Mouse (Mus musculus): ENCODE measurements around the gene Zdhhc22. TPM values are rescaled to one million over a fixed set of nuclear protein-coding genes. Genes with fewer than 3 reads are reported as not detected.

Zdhhc22 gene
- polyA plus RNA-seq, 1 experiment from 2014 or later: 0.05 TPM

GRCm38 (mm10) chr12:86938571-86938970, 51.7 kb downstream of the Zdhhc22 start:
- DNase-seq (ENCODE audit: low spot score): no peak
- WGBS: 73% methylated on average over 9 of the region's 9 CpGs
- H3K4me3 ChIP-seq: no peak overlapping the region

GRCm38 (mm10) chr12:86936587-86937343, 53.5 kb downstream of the Zdhhc22 start:
- DNase-seq (ENCODE audit: low spot score): no peak
- WGBS: 85% methylated on average over 11 of the region's 11 CpGs
- no peak overlapping the region for H3K27ac ChIP-seq (replicated peaks)

More at GRCm38 (mm10) chr12:86938571-86938970, 51.7 kb downstream of the Zdhhc22 start:
- 0 out of 2 replicates have a peak, but pooled peaks cover under 1% of the 10 kb centered on the region for H3K27me3 ChIP-seq (replicated peaks; ENCODE audit: low read depth, poor library complexity, severe bottlenecking)
- H3K27ac ChIP-seq (replicated peaks): no peak overlapping the region
- no peaks in the 10 kb centered on the region for H3K9me3 ChIP-seq
- peaks cover 22% of the 10 kb centered on the region for H3K4me1 ChIP-seq
- H3K36me3 ChIP-seq (replicated peaks): no peaks in the 10 kb centered on the region

DNA sequence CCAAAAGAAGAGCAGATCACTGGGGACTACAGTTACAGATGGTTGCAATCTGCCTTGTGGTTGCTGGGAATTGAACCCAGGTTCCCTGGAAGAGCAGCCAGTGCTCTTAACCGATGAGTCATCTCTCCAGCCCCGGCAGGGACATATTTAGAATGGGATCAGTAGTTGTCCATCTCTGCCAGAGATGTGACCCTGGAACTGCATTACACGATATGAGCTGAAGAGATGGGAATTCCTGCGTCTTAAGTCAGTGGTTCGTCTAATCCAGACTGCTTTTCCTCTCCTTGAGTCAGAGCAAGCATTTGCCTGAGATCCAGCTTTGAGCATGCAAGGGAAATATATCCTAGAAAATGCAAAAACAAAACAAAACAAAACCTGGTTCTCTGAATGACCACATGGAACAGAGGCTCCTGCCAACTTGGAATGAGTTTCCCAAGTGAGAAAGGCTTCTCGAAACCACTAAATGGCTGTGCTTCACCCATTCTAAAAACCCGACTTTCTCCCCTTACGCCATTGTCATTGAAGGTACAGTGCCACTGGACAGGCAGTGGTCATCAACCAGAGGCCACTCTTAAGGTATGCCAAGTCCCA, 54.4 kb downstream of the Zdhhc22 start:
- Histone ChIP-seq H3K4me1 (peaks cover 21% of the 10 kb centered on the region), H3K36me3 (replicated peaks) (no peaks in the 10 kb centered on the region), H3K9me3 (no peaks in the 10 kb centered on the region), H3K27me3 (replicated peaks; ENCODE audit: low read depth, poor library complexity, severe bottlenecking) (peaks cover 9% of the 10 kb centered on the region; the same call in 1 of the 2 replicates), H3K27ac (replicated peaks) (no peak overlapping the region), H3K4me3 (no peak overlapping the region)
- WGBS: 82% methylated on average over 8 of the region's 8 CpGs
- no peak for DNase-seq (ENCODE audit: low spot score)

More at GRCm38 (mm10) chr12:86936587-86937343, 53.5 kb downstream of the Zdhhc22 start:
- Histone ChIP-seq H3K4me3 (no peak overlapping the region), H3K4me1 (peaks cover 27% of the 10 kb centered on the region), H3K27me3 (replicated peaks; ENCODE audit: low read depth, poor library complexity, severe bottlenecking) (peaks cover 9% of the 10 kb centered on the region; the same call in 1 of the 2 replicates), H3K36me3 (replicated peaks) (no peaks in the 10 kb centered on the region), H3K9me3 (no peaks in the 10 kb centered on the region)

DNA sequence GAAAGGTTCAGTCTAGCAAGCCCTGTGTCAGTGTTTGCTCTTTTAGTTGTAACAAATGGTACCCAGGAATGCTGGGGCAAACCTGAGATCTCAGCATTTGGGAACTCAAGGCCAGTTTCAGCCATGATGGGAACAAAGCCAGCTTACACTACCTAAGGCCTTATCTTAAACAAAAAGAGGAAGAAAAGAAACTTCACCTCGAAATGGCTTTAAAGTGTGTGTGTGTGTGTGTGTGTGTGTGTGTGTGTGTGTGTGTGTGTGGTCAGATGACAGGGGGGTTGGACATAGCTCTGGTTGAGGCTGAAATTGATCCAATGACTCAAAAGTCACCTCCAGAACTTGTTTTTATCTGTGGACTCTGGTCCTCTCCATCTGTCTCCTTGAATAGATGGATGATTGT, 55.5 kb downstream of the Zdhhc22 start:
- H3K27ac ChIP-seq (replicated peaks): no peak overlapping the region
- H3K36me3 ChIP-seq (replicated peaks): no peaks in the 10 kb centered on the region
- 78% methylated on average over 1 of the region's 1 CpGs for WGBS
- no peak for DNase-seq (ENCODE audit: low spot score)
- peaks cover 9% of the 10 kb centered on the region; the same call in 1 of the 2 replicates for H3K27me3 ChIP-seq (replicated peaks; ENCODE audit: low read depth, poor library complexity, severe bottlenecking)
- no peaks in the 10 kb centered on the region for H3K9me3 ChIP-seq
- H3K4me1 ChIP-seq: peaks cover 17% of the 10 kb centered on the region
- no peak overlapping the region for H3K4me3 ChIP-seq

DNA sequence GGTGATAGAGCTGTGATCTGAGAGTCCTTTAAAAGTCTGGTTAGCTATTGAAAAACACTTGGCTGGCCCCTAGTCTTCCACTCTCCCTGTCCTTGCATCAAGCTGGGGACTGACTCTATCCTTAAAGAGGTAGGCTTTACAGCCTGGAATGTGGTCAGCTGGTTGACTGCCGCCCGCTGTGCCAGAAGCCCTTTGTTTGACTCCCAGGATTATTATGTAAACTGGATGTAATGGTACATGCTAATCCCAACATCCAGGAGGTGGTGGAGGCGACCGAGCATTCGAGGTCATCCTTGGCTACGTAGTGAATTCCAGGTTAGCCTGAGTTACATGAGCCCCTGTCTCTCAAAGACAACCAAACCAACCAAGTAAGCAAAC, 57.7 kb downstream of the Zdhhc22 start:
- Histone ChIP-seq H3K9me3 (peaks cover 7% of the 10 kb centered on the region), H3K27ac (replicated peaks) (no peak overlapping the region; the same call in 1 of the 2 replicates), H3K36me3 (replicated peaks) (no peaks in the 10 kb centered on the region), H3K27me3 (replicated peaks; ENCODE audit: low read depth, poor library complexity, severe bottlenecking) (peaks cover 9% of the 10 kb centered on the region; the same call in 1 of the 2 replicates), H3K4me1 (peaks cover 17% of the 10 kb centered on the region), H3K4me3 (no peak overlapping the region)
- no peak for DNase-seq (ENCODE audit: low spot score)
- 15% methylated on average over 6 of the region's 6 CpGs for WGBS

GRCm38 (mm10) chr12:86931919-86932574, 58.2 kb downstream of the Zdhhc22 start:
- Histone ChIP-seq H3K36me3 (replicated peaks) (no peaks in the 10 kb centered on the region), H3K27me3 (replicated peaks; ENCODE audit: low read depth, poor library complexity, severe bottlenecking) (peaks cover 9% of the 10 kb centered on the region; the same call in 1 of the 2 replicates), H3K4me1 (peaks cover 17% of the 10 kb centered on the region), H3K9me3 (peaks cover 7% of the 10 kb centered on the region), H3K27ac (replicated peaks) (no peak overlapping the region; the same call in 1 of the 2 replicates), H3K4me3 (no peak overlapping the region)
- DNase-seq (ENCODE audit: low spot score): no peak
- 12% methylated on average over 7 of the region's 7 CpGs for WGBS

DNA sequence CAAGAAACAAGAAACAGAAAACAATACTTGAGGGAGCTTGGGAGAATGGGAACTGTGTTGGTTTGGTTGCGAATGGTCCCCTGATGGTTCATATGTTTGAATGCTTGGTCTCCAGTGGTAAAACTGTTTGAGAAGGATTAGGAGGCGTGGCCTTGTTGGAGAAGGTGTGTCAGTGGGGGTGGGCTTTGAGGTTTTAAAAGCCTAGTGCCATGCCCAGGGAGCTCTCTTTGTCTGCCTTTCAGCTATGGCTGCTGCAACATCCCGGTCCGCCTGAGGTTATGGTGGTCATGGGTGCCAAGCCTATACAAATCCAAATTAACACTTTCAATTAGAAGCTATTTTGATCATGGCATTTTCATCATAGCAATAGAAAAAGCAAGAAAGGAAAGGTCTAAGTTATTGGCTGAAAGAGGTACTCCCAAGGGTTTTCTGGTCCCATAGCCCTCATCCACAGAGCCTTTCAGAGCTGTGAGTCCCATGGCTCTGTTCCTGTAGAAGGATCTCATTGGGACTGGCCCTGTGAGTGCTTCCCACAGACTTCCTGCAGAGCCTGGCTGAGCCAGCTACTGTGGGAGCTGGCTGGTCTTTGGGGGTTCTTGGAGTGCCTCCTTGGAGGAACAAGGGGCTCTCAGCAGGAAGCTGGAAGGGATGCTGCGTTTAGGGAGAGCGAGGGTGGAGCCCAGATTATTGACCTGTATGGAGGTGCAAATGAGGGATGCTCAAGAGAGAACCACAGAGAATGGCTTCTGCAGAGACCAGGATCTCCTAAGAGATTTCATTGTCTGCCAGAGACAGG, 59.1 kb downstream of the Zdhhc22 start:
- Histone ChIP-seq H3K27me3 (replicated peaks; ENCODE audit: low read depth, poor library complexity, severe bottlenecking) (peaks cover 9% of the 10 kb centered on the region; the same call in 1 of the 2 replicates), H3K4me1 (peaks cover 17% of the 10 kb centered on the region), H3K27ac (replicated peaks) (no peak overlapping the region), H3K36me3 (replicated peaks) (no peaks in the 10 kb centered on the region), H3K9me3 (peaks cover 7% of the 10 kb centered on the region), H3K4me3 (no peak overlapping the region)
- 72% methylated on average over 6 of the region's 6 CpGs for WGBS
- DNase-seq (ENCODE audit: low spot score): no peak

Small RNA genes within 50 kb of the gene (microRNA-seq; reads per million reads assigned to microRNA genes)
- gene Gm25847: not detected

Other genes starting within 250 kb of the Zdhhc22 start
- 13.5 and 17.3 TPM in 2 replicates for gene Irf2bpl, start 105.6 kb downstream of the Zdhhc22 start, polyA plus RNA-seq (2016; fragmentation: Nextera tagmentation; extraction: Ambion mirVana)
- 35.1 and 37.1 TPM in 2 replicates for gene Cipc, start 43.4 kb downstream of the Zdhhc22 start, polyA plus RNA-seq (2016; fragmentation: Nextera tagmentation; extraction: Ambion mirVana)
- 0.13 and 0.25 TPM in 2 replicates for gene Tmem63c, start 30.9 kb upstream of the Zdhhc22 start, polyA plus RNA-seq (2016; fragmentation: Nextera tagmentation; extraction: Ambion mirVana)
- 0.12 and 0.18 TPM in 2 replicates for gene Ngb, start 112.1 kb upstream of the Zdhhc22 start, polyA plus RNA-seq (2016; fragmentation: Nextera tagmentation; extraction: Ambion mirVana)
- 31.7 and 33.2 TPM in 2 replicates for gene Gstz1, start 156.7 kb upstream of the Zdhhc22 start, polyA plus RNA-seq (2016; fragmentation: Nextera tagmentation; extraction: Ambion mirVana)
- 14.3 and 14.9 TPM in 2 replicates for gene Pomt2, start 157.5 kb upstream of the Zdhhc22 start, polyA plus RNA-seq (2016; fragmentation: Nextera tagmentation; extraction: Ambion mirVana)
- gene Samd15, start 209.3 kb upstream of the Zdhhc22 start, polyA plus RNA-seq (2016; fragmentation: Nextera tagmentation; extraction: Ambion mirVana): 1.5 and 1.7 TPM in 2 replicates
- gene Tmed8, start 210.0 kb upstream of the Zdhhc22 start, polyA plus RNA-seq (2016; fragmentation: Nextera tagmentation; extraction: Ambion mirVana): 2.7 and 2.9 TPM in 2 replicates
- 1.0 and 1.5 TPM in 2 replicates for gene Noxred1, start 248.3 kb upstream of the Zdhhc22 start, polyA plus RNA-seq (2016; fragmentation: Nextera tagmentation; extraction: Ambion mirVana)